Mouse (Mus musculus): ENCODE measurements at regions not wholly inside any gene's neighbourhood (a gene's known extent, or its start where the extent isn't known, plus 50 kb on each side); places are given as distances from the start of the nearest gene placed in this dataset.

DNA sequence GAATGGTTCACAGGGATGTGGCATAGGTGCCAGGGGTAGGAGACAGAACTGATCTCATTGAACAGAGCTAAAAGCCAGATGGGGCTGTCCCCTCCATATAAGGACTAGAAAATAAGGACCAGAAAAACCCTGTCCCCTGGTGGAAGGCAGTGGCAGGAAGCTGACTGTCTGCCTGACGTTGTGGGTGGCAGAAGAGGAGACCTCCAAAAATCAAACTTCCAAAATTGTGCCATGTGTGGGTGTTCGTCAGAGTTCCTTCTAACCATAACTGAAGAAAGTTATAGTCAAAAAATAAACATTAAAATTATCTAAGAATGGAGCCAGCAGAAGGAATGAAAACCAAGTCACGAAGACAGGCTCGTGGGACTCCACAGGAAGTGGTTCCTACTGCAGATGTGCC, 129.2 kb downstream of the Mtx3 start:
- no peak for DNase-seq (ENCODE audit: low read depth, low spot score)

- peak; percentile 72 for DNase-seq (ENCODE audit: low read depth, low spot score)
Observed at GRCm38 (mm10) chr13:92986719-92987553, 142.4 kb downstream of the Mtx3 start.

DNA sequence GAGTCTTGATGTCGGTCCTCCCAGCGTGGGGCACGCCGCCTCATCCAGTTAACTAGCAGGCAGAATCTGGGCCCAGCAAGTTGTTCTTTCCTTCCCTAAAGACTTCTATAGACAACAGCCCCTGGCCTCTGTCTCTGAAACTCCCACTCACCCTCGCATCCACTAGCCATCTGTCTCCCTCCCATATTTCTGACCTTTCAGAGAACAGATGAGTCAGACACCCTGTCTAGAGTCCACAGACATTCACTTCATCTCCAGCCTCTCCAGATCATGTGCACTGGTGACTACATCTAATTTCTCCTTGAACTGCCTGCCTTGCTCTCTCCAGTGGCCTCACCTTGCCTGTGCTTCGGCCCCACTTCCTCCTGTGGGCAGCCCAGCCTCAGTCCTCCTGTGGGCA, 143.1 kb downstream of the Mtx3 start:
- no peak for DNase-seq (ENCODE audit: low read depth, low spot score)

- no peak for DNase-seq (ENCODE audit: low read depth, low spot score)
Observed at GRCm38 (mm10) chr13:92988600-92988999, 144.0 kb downstream of the Mtx3 start.

- DNase-seq (ENCODE audit: low read depth, low spot score) = no peak
Observed at GRCm38 (mm10) chr13:92990316-92991206, 146.0 kb downstream of the Mtx3 start.
